Mouse (Mus musculus) heart, embryonic 12.5 days (tissue): Measurements from ENCODE around the gene Zfp617. TPM values are rescaled to one million over a fixed set of nuclear protein-coding genes. Genes with fewer than 3 reads are reported as not detected.
A peak's percentile ranks its signal among the peaks of the same experiment; 100 is the strongest.
"Not testable (repeated sequence)": the region's sequence is repeated elsewhere in the genome, so short reads cannot be mapped to it uniquely, and the experiment has no call there.

Experiments used
- ATAC-seq: fragments of 200-750 bp; cut with Nextera tagmentation; 2 replicates; pipeline ENCODE4 v1.8.0; 2017; ENCODE audit warnings: moderate TSS enrichment, moderate library complexity; ENCODE audit not compliant: insufficient number of reproducible peaks, low FRiP score
- H3K27ac ChIP-seq: fragments of 300-500 bp; sonication (generic); 2 replicates; pipeline ENCODE4 v1.5.1; 2016; ENCODE audit warnings: mild to moderate bottlenecking, moderate library complexity; ENCODE audit not compliant: poor library complexity, severe bottlenecking
- H3K27me3 ChIP-seq: fragments of 300-500 bp; sonication (generic); replicated peaks from 2 replicates; pipeline ENCODE4 v1.6.1; 2016; ENCODE audit warnings: mild to moderate bottlenecking, moderate library complexity
- H3K36me3 ChIP-seq: fragments of 300-500 bp; sonication (generic); 2 replicates; pipeline ENCODE4 v1.6.1; 2016; ENCODE audit warnings: mild to moderate bottlenecking, moderate library complexity
- H3K4me1 ChIP-seq: fragments of 300-500 bp; sonication (generic); replicated peaks from 2 replicates; pipeline ENCODE4 v1.6.1; 2016; ENCODE audit warnings: mild to moderate bottlenecking
- H3K4me2 ChIP-seq: fragments of 300-500 bp; sonication (generic); 2 replicates; pipeline ENCODE4 v1.6.1; 2016; ENCODE audit warnings: mild to moderate bottlenecking, moderate library complexity
- H3K4me3 ChIP-seq: fragments of 300-500 bp; sonication (generic); 2 replicates; pipeline ENCODE4 v1.5.1; 2016; ENCODE audit warnings: mild to moderate bottlenecking
- H3K9ac ChIP-seq: fragments of 300-500 bp; sonication (generic); 2 replicates; pipeline ENCODE4 v1.6.1; 2016; ENCODE audit warnings: mild to moderate bottlenecking, moderate library complexity
- H3K9me3 ChIP-seq: fragments of 300-500 bp; sonication (generic); replicated peaks from 2 replicates; pipeline ENCODE4 v1.6.1; 2016; ENCODE audit warnings: mild to moderate bottlenecking, moderate library complexity
- WGBS: fragments of 180-500 bp; shearing (Covaris S2); methylation state at CpG from one replicate; pipeline ENCODE4 v1.1.7; 2016; 5-methylcytosine and 5-hydroxymethylcytosine counted together
- polyA plus RNA-seq: library from polyadenylated mRNA; unstranded; fragments of >200 nt; fragmentation: Nextera tagmentation; extraction: Ambion mirVana; gene quantifications from 2 replicates; pipeline ENCODE4 v1.2.1, GENCODE M21; 2016

Zfp617 gene
- 28.1 and 30.1 TPM in 2 replicates for polyA plus RNA-seq

- ATAC-seq: peak; percentile 93
- Histone ChIP-seq H3K4me3 (peak within 1 kb of the TSS; percentile 92), H3K4me2 (peak within 1 kb of the TSS; percentile 73), H3K4me1 (no peaks in the 10 kb centered on the region), H3K9ac (peak within 1 kb of the TSS; percentile 90), H3K27ac (peak within 1 kb of the TSS; percentile 97), H3K27me3 (no peaks in the 10 kb centered on the region), H3K36me3 (peaks cover 1% of the 10 kb centered on the region; the same call in 1 of the 2 replicates), H3K9me3 (no peaks in the 10 kb centered on the region; the same call in 1 of the 2 replicates)
- 6% methylated on average over 47 of the region's 47 CpGs for WGBS
Observed at GRCm38 (mm10) chr8:71908309-71909261, at the start of gene Zfp617, which contains the start of gene Zfp882. Gene Zfp617 (plus strand): TSS chr8:71908635. Gene Zfp882 (plus strand): TSS chr8:71908608.

GRCm38 (mm10) chr8:71861551-71861950, 46.9 kb upstream of the Zfp617 start:
- 68% methylated on average over 1 of the region's 1 CpGs for WGBS
- H3K36me3 ChIP-seq, H3K4me3 ChIP-seq, H3K27ac ChIP-seq, H3K9ac ChIP-seq, H3K4me1 ChIP-seq, H3K27me3 ChIP-seq, ATAC-seq, H3K9me3 ChIP-seq, H3K4me2 ChIP-seq: not testable (repeated sequence)

- H3K9me3 ChIP-seq, ATAC-seq, H3K4me3 ChIP-seq, H3K4me1 ChIP-seq, H3K4me2 ChIP-seq, H3K9ac ChIP-seq, H3K27ac ChIP-seq, H3K27me3 ChIP-seq, H3K36me3 ChIP-seq: not testable (repeated sequence)
Observed at GRCm38 (mm10) chr8:71862038-71862437, 46.4 kb upstream of the Zfp617 start.

GRCm38 (mm10) chr8:71881618-71882274, 26.7 kb upstream of the Zfp617 start, which contains the start of gene Zfp709:
Gene Zfp709 (plus strand): TSS chr8:71882019.
- peak within 1 kb of the TSS; percentile 86 for H3K9ac ChIP-seq
- WGBS: 5% methylated on average over 45 of the region's 45 CpGs

GRCm38 (mm10) chr8:71900666-71901065, 7.8 kb upstream of the Zfp617 start:
- not testable (repeated sequence) for H3K27me3 ChIP-seq, H3K4me3 ChIP-seq, H3K4me2 ChIP-seq, H3K27ac ChIP-seq, H3K36me3 ChIP-seq, H3K4me1 ChIP-seq, H3K9ac ChIP-seq, ATAC-seq
- peaks cover 13% of the 10 kb centered on the region for H3K9me3 ChIP-seq
- 36% methylated on average over 11 of the region's 11 CpGs for WGBS

More at GRCm38 (mm10) chr8:71881618-71882274, 26.7 kb upstream of the Zfp617 start, which contains the start of gene Zfp709:
- ATAC-seq: peak; percentile 84
- Histone ChIP-seq H3K27ac (peak within 1 kb of the TSS; percentile 40), H3K4me3 (peak within 1 kb of the TSS; percentile 68), H3K27me3 (0 out of 2 replicates have a peak, but pooled peaks cover 7% of the 10 kb centered on the region), H3K4me2 (peak within 1 kb of the TSS; percentile 78), H3K36me3 (peaks cover 27% of the 10 kb centered on the region), H3K9me3 (peaks cover 16% of the 10 kb centered on the region), H3K4me1 (no peaks in the 10 kb centered on the region)

GRCm38 (mm10) chr8:71903084-71903483, 5.4 kb upstream of the Zfp617 start:
- not testable (repeated sequence) for H3K27me3 ChIP-seq, ATAC-seq, H3K4me3 ChIP-seq, H3K4me2 ChIP-seq, H3K9ac ChIP-seq, H3K36me3 ChIP-seq, H3K4me1 ChIP-seq, H3K27ac ChIP-seq
- WGBS: 56% methylated on average over 1 of the region's 1 CpGs
- H3K9me3 ChIP-seq: peaks cover 13% of the 10 kb centered on the region

GRCm38 (mm10) chr8:71906809-71907208, 1.6 kb upstream of the Zfp617 start:
- no peak for ATAC-seq
- H3K36me3 ChIP-seq: no peaks in the 10 kb centered on the region
- WGBS: 92% methylated on average over 1 of the region's 1 CpGs
- H3K27ac ChIP-seq: no peak overlapping the region
- H3K4me2 ChIP-seq: no peak overlapping the region
- no peaks in the 10 kb centered on the region for H3K4me1 ChIP-seq
- no peak overlapping the region for H3K4me3 ChIP-seq
- no peak overlapping the region for H3K9ac ChIP-seq
- H3K9me3 ChIP-seq: peaks cover 3% of the 10 kb centered on the region; the same call in 1 of the 2 replicates
- H3K27me3 ChIP-seq: no peaks in the 10 kb centered on the region

- Histone ChIP-seq H3K27ac (peak overlapping the region; percentile 97; the same call in 1 of the 2 replicates), H3K27me3 (no peaks in the 10 kb centered on the region), H3K4me1 (no peaks in the 10 kb centered on the region), H3K4me2 (peak overlapping the region; percentile 73), H3K9ac (no peak overlapping the region), H3K36me3 (no peaks in the 10 kb centered on the region), H3K4me3 (peak overlapping the region; percentile 92; the same call in 1 of the 2 replicates), H3K9me3 (no peaks in the 10 kb centered on the region; the same call in 1 of the 2 replicates)
- 91% methylated on average over 5 of the region's 5 CpGs for WGBS
- ATAC-seq: no peak
Observed at GRCm38 (mm10) chr8:71907798-71908257, 607 bp upstream of the Zfp617 start.

- WGBS: 83% methylated on average over 2 of the region's 2 CpGs
- Histone ChIP-seq H3K9ac (no peak overlapping the region), H3K36me3 (peaks cover 19% of the 10 kb centered on the region), H3K27me3 (no peaks in the 10 kb centered on the region), H3K9me3 (no peaks in the 10 kb centered on the region; the same call in 1 of the 2 replicates), H3K4me3 (no peak overlapping the region), H3K4me1 (no peaks in the 10 kb centered on the region), H3K27ac (no peak overlapping the region), H3K4me2 (no peak overlapping the region)
- no peak for ATAC-seq
Observed at GRCm38 (mm10) chr8:71912286-71912685, 3.9 kb downstream of the Zfp617 start.

GRCm38 (mm10) chr8:71922567-71923401, 14.3 kb downstream of the Zfp617 start:
- Histone ChIP-seq H3K36me3 (peaks cover 17% of the 10 kb centered on the region), H3K4me2 (peak overlapping the region; percentile 77), H3K27ac (peak overlapping the region; percentile 98), H3K27me3 (no peaks in the 10 kb centered on the region), H3K9me3 (no peaks in the 10 kb centered on the region), H3K9ac (peak overlapping the region; percentile 93), H3K4me1 (0 out of 2 replicates have a peak, but pooled peaks cover 6% of the 10 kb centered on the region), H3K4me3 (peak overlapping the region; percentile 74)
- under 1% methylated on average over 52 of the region's 57 CpGs for WGBS
- ATAC-seq: peak; percentile 100
